Mouse (Mus musculus): Measurements from ENCODE around the gene Mfsd12. TPM values are rescaled to one million over a fixed set of nuclear protein-coding genes. Genes with fewer than 3 reads are reported as not detected.

Gene Mfsd12
- polyA plus RNA-seq, 1 experiment = 29.8 TPM

Other genes with a start within 250 kb of the Mfsd12 start
- gene Zbtb7a, start 222.3 kb upstream of the Mfsd12 start, polyA plus RNA-seq (2012; rRNA removed) = 30.0 and 49.1 TPM in 2 replicates
- gene Pias4, start 189.6 kb upstream of the Mfsd12 start, polyA plus RNA-seq (2012; rRNA removed) = 31.5 and 32.8 TPM in 2 replicates
- 1,971 and 2,241 TPM in 2 replicates for gene Eef2, start 180.9 kb upstream of the Mfsd12 start, polyA plus RNA-seq (2012; rRNA removed)
- gene Dapk3, start 174.5 kb upstream of the Mfsd12 start, polyA plus RNA-seq (2012; rRNA removed) = 76.3 and 81.7 TPM in 2 replicates
- gene 4930442H23Rik, start 173.6 kb upstream of the Mfsd12 start, polyA plus RNA-seq (2012; rRNA removed) = not detected in 2 replicates
- not detected in 2 replicates for gene Nmrk2, start 155.4 kb upstream of the Mfsd12 start, polyA plus RNA-seq (2012; rRNA removed)
- gene Atcay, start 126.7 kb upstream of the Mfsd12 start, polyA plus RNA-seq (2012; rRNA removed) = 0.03 TPM in 1 of 2 replicates, not detected in the other
- gene Zfr2, start 124.3 kb upstream of the Mfsd12 start, polyA plus RNA-seq (2012; rRNA removed) = 17.9 and 20.9 TPM in 2 replicates
- 3.1 and 4.7 TPM in 2 replicates for gene Matk, start 104.6 kb upstream of the Mfsd12 start, polyA plus RNA-seq (2012; rRNA removed)
- gene Mrpl54, start 90.6 kb upstream of the Mfsd12 start, polyA plus RNA-seq (2012; rRNA removed) = 65.7 and 72.8 TPM in 2 replicates
- gene Apba3, start 90.5 kb upstream of the Mfsd12 start, polyA plus RNA-seq (2012; rRNA removed) = 61.1 and 77.4 TPM in 2 replicates
- 21.4 and 29.9 TPM in 2 replicates for gene Tjp3, start 65.9 kb upstream of the Mfsd12 start, polyA plus RNA-seq (2012; rRNA removed)
- 57.9 and 58.4 TPM in 2 replicates for gene Pip5k1c, start 64.5 kb upstream of the Mfsd12 start, polyA plus RNA-seq (2012; rRNA removed)
- gene Cactin, start 36.4 kb upstream of the Mfsd12 start, polyA plus RNA-seq (2012; rRNA removed) = 24.8 and 25.0 TPM in 2 replicates
- gene Tbxa2r, start 28.8 kb upstream of the Mfsd12 start, polyA plus RNA-seq (2012; rRNA removed) = 8.3 and 9.3 TPM in 2 replicates
- gene Gipc3, start 14.2 kb upstream of the Mfsd12 start, polyA plus RNA-seq (2012; rRNA removed) = 1.4 and 1.7 TPM in 2 replicates
- gene Hmg20b, start 7.0 kb upstream of the Mfsd12 start, polyA plus RNA-seq (2012; rRNA removed) = 60.3 and 76.7 TPM in 2 replicates
- 1.7 and 2.0 TPM in 2 replicates for gene 4930404N11Rik, start 8.3 kb downstream of the Mfsd12 start, polyA plus RNA-seq (2012; rRNA removed)
- gene Fzr1, start 21.0 kb downstream of the Mfsd12 start, polyA plus RNA-seq (2012; rRNA removed) = 48.7 and 59.7 TPM in 2 replicates
- gene Dohh, start 26.9 kb downstream of the Mfsd12 start, polyA plus RNA-seq (2012; rRNA removed) = 93.9 and 96.3 TPM in 2 replicates
- gene Gm48551, start 27.0 kb downstream of the Mfsd12 start, polyA plus RNA-seq (2012; rRNA removed) = 3.3 and 4.2 TPM in 2 replicates
- gene Gm48552, start 31.5 kb downstream of the Mfsd12 start, polyA plus RNA-seq (2012; rRNA removed) = 3.1 and 5.6 TPM in 2 replicates
- 28.6 and 32.6 TPM in 2 replicates for gene Smim24, start 35.6 kb downstream of the Mfsd12 start, polyA plus RNA-seq (2012; rRNA removed)
- 33.6 and 61.6 TPM in 2 replicates for gene Nfic, start 98.1 kb downstream of the Mfsd12 start, polyA plus RNA-seq (2012; rRNA removed)
- gene Celf5, start 125.2 kb downstream of the Mfsd12 start, polyA plus RNA-seq (2012; rRNA removed) = 0.27 and 0.67 TPM in 2 replicates
- gene Ncln, start 138.9 kb downstream of the Mfsd12 start, polyA plus RNA-seq (2012; rRNA removed) = 115 and 131 TPM in 2 replicates
- 2.8 and 3.5 TPM in 2 replicates for gene S1pr4, start 142.6 kb downstream of the Mfsd12 start, polyA plus RNA-seq (2012; rRNA removed)
- gene Gna15, start 166.7 kb downstream of the Mfsd12 start, polyA plus RNA-seq (2012; rRNA removed) = 3.3 and 4.7 TPM in 2 replicates
- gene Gna11, start 187.7 kb downstream of the Mfsd12 start, polyA plus RNA-seq (2012; rRNA removed) = 202 and 223 TPM in 2 replicates
- 651 and 877 TPM in 2 replicates for gene Aes, start 202.0 kb downstream of the Mfsd12 start, polyA plus RNA-seq (2012; rRNA removed)
- gene Tle2, start 217.1 kb downstream of the Mfsd12 start, polyA plus RNA-seq (2012; rRNA removed) = 75.0 and 107 TPM in 2 replicates
- 14.2 and 31.0 TPM in 2 replicates for gene Tle6, start 243.6 kb downstream of the Mfsd12 start, polyA plus RNA-seq (2012; rRNA removed)
- 1.2 and 1.7 TPM in 2 replicates for gene BC025920, start 248.8 kb downstream of the Mfsd12 start, polyA plus RNA-seq (2012; rRNA removed)